Mouse (Mus musculus): Measurements from ENCODE around the gene Mgat4c. TPM values are rescaled to one million over a fixed set of nuclear protein-coding genes. Genes with fewer than 3 reads are reported as not detected.

Mgat4c gene
- total RNA-seq, 2 experiments from 2014 or later = not detected

- intact Hi-C loops (cut with DNase I) = no loop called here
Measured at GRCm38 (mm10) chr10:102074541-102075398, 393.5 kb downstream of the Mgat4c start.

GRCm38 (mm10) chr10:102123153-102123552 is 441.9 kb downstream of the Mgat4c start:
- no peak for DNase-seq (ENCODE audit: low spot score)
- intact Hi-C loops (cut with DNase I) = no loop called here

More at GRCm38 (mm10) chr10:102074541-102075398, 393.5 kb downstream of the Mgat4c start:
- DNase-seq (ENCODE audit: low spot score) = no peak

GRCm38 (mm10) chr10:102127340-102127739 is 446.1 kb downstream of the Mgat4c start:
- intact Hi-C loops (cut with DNase I) = no loop called here
- DNase-seq (ENCODE audit: low spot score) = no peak

GRCm38 (mm10) chr10:102154865-102155264 is 473.6 kb downstream of the Mgat4c start:
- DNase-seq (ENCODE audit: low spot score) = no peak

DNA sequence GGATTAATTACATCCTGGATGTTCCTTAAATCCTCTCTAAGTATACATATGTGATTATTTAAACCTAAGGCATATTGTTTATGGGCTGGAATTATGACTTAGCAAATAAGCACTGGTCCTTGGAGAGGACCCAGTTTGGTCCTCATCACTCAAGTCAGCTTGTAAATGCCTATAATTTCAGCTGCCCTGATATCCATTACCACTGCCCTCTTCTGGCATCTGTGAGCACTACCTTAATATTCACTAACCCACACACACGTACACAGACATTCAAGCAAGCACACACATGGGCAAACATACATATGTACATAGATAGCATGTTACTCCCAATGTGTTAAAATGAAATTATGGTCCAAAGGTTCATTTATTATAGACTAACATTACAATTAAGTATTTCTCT is 474.6 kb downstream of the Mgat4c start:
- no peak for DNase-seq (ENCODE audit: low spot score)
- intact Hi-C loops (cut with DNase I) = no loop called here

More at GRCm38 (mm10) chr10:102154865-102155264, 473.6 kb downstream of the Mgat4c start:
- intact Hi-C loops (cut with DNase I) = no loop called here

GRCm38 (mm10) chr10:102158809-102159208 is 477.5 kb downstream of the Mgat4c start:
- DNase-seq (ENCODE audit: low spot score) = no peak
- intact Hi-C loops (cut with DNase I) = no loop called here

GRCm38 (mm10) chr10:102184726-102185125 is 503.4 kb downstream of the Mgat4c start:
- intact Hi-C loops (cut with DNase I) = no loop called here
- no peak for DNase-seq (ENCODE audit: low spot score)

DNA sequence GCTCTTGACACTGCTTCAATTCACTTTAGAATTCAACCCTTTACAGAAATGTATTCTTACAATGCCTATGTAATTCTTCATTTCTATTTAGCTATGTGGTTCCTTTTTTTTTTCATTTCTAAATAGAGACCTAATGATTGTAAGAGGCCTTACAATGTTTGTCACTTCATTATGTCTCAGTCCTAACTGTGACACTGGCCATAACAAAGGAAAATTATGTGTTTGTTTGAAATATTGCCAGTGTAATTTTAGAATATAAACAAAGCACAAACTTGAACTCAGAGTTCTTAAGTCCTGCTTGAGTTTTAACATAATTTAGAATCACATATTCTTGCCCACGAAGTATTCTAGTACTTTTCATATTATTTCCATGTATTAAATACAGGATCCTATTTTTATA is 510.4 kb downstream of the Mgat4c start:
- intact Hi-C loops (cut with DNase I) = no loop called here
- DNase-seq (ENCODE audit: low spot score) = no peak

GRCm38 (mm10) chr10:102196850-102197249 is 515.6 kb downstream of the Mgat4c start:
- no peak for DNase-seq (ENCODE audit: low spot score)
- intact Hi-C loops (cut with DNase I) = no loop called here

DNA sequence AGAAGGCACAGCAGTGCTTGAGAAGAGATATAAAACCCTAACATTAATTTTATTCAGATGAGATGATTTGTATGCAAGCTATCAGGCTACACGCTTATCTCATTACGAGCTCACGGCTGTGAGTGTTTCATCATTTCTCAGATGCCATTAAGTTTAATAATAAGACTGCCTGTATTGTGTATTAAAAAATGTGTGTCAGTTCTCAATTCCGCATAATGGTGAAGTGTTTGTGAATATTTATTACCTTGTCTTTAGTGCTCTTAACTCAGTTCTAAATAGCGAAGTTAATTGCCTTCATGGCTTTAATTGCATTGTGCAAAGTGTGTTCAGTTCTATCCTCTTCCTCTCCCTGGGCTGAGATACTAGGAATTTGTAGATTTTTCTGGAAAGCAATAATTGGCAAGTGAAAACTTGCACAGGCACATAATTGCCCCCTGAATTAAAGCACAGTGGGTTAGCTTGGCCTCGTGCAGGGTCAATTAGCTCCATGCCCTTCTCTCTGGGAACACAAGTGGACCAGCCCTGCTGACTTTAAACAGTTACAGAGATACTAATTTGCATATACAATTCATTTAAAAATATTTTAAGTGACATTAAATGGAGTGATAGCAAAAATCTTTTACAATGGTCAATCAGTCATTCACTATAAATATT is 557.4 kb downstream of the Mgat4c start:
- DNase-seq (ENCODE audit: low spot score) = no peak
- intact Hi-C loops (cut with DNase I) = no loop called here

- no peak for DNase-seq (ENCODE audit: low spot score)
- intact Hi-C loops (cut with DNase I) = no loop called here
Measured at GRCm38 (mm10) chr10:102243897-102244296, 562.6 kb downstream of the Mgat4c start.

GRCm38 (mm10) chr10:102244601-102245000 is 563.3 kb downstream of the Mgat4c start:
- DNase-seq (ENCODE audit: low spot score) = no peak
- intact Hi-C loops (cut with DNase I) = no loop called here

DNA sequence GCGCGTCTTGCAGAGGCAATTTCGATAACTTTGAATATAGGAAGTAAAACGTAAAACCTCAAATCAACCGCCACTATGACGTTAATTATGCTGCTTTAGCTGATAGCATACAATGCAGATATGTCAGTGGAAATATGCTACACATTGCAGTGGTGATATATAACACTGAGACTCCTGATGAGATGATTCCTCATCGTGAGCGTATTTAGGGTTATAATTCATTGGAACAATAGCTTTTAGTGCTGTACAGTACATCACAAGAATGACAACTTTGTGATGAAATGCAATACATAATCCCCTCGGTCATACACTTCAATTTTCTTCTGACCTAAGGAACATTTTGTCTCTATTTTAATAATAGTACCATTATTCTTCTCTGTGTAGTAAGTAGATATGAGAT is 564.0 kb downstream of the Mgat4c start:
- DNase-seq (ENCODE audit: low spot score) = no peak
- intact Hi-C loops (cut with DNase I) = no loop called here

DNA sequence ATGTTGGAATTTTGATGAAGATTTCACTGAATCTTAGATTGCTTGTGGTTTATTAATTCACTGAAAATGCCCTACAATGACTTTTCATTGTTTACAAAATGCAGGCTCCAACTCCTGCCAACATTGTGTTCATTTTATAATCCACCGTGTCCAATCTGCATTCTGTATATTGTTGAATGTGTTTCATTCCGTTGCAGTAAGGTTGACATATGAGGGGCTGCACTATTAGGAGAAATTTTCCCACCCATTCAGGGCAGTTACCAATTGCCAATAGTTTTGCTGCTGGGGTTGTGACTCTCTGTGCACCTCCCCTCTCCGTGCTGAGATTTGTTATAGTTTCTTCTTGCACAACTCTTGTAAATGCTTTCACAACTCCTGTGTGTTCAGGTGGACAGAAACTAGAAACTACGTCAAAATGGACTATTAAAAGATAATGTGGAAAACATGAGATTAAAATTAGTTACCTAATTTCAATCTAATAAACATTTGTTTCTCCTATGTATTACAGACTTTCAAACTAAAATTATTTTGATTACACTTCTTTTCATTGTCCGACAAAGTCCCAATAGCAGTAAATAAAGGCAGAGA is 627.7 kb downstream of the Mgat4c start:
- DNase-seq (ENCODE audit: low spot score) = no peak
- intact Hi-C loops (cut with DNase I) = no loop called here

- intact Hi-C loops (cut with DNase I) = no loop called here
- no peak for DNase-seq (ENCODE audit: low spot score)
Measured at GRCm38 (mm10) chr10:102365685-102366381, 684.5 kb downstream of the Mgat4c start.

DNA sequence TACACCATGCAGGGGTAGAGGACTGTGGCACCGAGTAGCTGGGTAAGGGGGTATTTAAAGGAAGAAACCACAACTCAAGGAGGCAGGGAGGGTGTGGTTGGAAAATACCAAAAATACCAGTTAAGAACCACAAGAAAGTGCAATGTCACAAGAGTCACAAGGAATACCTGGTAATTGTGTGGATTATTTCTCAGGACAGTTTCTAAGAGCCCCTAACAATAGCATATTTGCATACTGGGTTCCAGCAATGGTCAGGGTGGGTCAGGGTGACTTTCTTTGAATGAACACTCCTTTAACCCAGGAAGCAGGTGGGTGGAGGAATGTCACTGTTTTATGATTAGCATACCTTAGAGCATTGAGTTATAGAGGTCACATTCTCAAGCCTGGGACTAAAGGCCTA is 689.3 kb downstream of the Mgat4c start:
- intact Hi-C loops (cut with DNase I) = no loop called here
- DNase-seq (ENCODE audit: low spot score) = no peak

DNA sequence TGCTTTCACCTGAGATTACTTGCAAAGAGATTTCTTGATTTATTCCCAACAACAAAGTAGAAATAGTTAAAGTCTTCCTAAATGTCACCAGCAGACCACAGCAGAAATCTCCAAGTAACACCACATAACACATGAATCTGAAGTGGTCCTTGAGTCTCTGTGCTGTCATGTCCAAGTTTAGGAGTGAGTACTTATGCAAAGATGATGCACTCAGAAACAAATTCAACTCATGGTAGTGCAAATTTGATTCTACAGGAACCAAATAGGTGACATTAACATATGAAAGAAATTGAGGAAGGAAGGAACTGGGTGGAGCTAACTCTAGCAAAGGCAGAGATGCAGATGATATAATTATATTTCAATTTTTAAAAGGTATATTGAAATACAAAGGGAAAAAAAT is 690.8 kb downstream of the Mgat4c start:
- intact Hi-C loops (cut with DNase I) = no loop called here
- no peak for DNase-seq (ENCODE audit: low spot score)

DNA sequence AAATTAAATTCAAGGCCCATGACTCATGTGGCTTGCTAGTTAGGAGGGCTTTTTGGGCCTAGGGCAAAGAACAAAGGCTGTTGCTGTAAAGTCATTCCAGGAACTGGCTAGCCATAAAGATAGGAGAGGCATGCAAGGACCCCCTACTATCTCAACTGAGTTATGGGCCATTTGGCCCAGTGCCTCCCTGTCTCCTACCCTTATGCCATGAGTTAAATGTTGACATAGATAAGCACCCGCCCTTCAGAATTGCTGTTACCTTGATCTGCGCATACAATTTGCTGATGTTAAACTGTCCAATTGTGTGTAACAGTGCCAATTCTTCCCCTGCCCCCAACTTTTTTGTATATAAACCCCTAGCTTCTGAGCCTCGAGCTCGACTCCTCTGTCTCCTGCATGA is 692.8 kb downstream of the Mgat4c start:
- DNase-seq (ENCODE audit: low spot score) = no peak
- intact Hi-C loops (cut with DNase I) = no loop called here

GRCm38 (mm10) chr10:102377377-102377776 is 696.1 kb downstream of the Mgat4c start:
- intact Hi-C loops (cut with DNase I) = no loop called here
- DNase-seq (ENCODE audit: low spot score) = no peak

DNA sequence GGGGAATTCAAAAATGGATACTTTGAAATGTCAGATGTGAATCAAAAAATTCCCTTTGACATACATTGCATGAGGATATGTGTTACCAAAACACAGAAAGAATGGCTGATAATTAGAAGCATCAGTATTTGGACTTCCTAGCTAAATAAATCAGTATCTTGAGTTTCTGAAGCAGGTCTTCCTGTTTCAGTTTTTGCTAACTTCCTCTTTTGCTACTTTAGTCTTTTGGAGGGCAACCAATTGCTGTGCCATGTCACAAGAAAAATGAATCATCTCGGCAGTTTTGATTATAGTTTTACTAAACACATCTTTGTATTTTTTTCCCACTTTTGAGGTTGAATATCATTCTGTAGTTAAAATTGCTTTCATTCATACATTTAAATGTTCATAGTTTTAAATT is 707.9 kb downstream of the Mgat4c start:
- no peak for DNase-seq (ENCODE audit: low spot score)
- intact Hi-C loops (cut with DNase I) = no loop called here
